Mouse (Mus musculus): Measurements from ENCODE around the gene Dnajb2.

Dnajb2 gene

DNA sequence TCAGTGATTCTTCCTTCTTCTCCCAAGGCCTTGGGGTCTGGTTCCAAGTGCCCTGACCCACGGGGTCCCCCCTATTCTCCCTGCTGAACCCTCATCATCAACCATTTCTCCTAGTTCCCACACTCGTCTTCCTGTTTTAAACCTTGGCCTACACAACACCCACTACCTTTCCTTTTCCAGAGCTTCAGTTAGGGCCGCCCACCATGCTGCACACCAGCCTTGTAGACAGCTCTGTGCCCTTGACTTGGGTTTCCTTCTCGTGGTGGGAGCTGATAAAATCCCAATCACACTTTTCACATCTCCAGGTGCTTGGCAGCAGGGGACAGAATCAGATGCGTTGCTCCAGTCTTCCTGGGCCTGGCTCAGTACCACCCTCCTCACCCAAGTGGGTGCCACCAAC is 58.1 kb downstream of the Dnajb2 start:
- DNase-seq (ENCODE audit: low spot score): no peak
